Mouse (Mus musculus) NIH3T3 (cell line): ENCODE measurements around the gene Trio.

Experiments
- DNase-seq: peaks from one replicate; pipeline ENCODE4 v3.0.0-alpha.2; 2012; ENCODE audit warnings: low read depth

The Trio gene

GRCm38 (mm10) chr15:27944898-27945297 lies 80.8 kb downstream of the Trio start:
- DNase-seq, result no peak

- peak; percentile 82 for DNase-seq
These were observed 82.0 kb downstream of the Trio start for GRCm38 (mm10) chr15:27943486-27944195.

GRCm38 (mm10) chr15:27942148-27942847 lies 83.3 kb downstream of the Trio start:
- peak; percentile 50 for DNase-seq

- no peak for DNase-seq
These were observed 84.2 kb downstream of the Trio start for GRCm38 (mm10) chr15:27941441-27941840.

- DNase-seq, result no peak
These were observed 84.6 kb downstream of the Trio start for GRCm38 (mm10) chr15:27941020-27941419.

- DNase-seq, result no peak
These were observed 85.6 kb downstream of the Trio start for GRCm38 (mm10) chr15:27940032-27940431.

GRCm38 (mm10) chr15:27938886-27939285 lies 86.8 kb downstream of the Trio start:
- no peak for DNase-seq

- no peak for DNase-seq
These were observed 87.5 kb downstream of the Trio start for GRCm38 (mm10) chr15:27937861-27938833.

GRCm38 (mm10) chr15:27937003-27937860 lies 88.4 kb downstream of the Trio start:
- DNase-seq, result peak; percentile 80

GRCm38 (mm10) chr15:27935772-27936746 lies 89.6 kb downstream of the Trio start:
- DNase-seq, result peak; percentile 80

- DNase-seq, result no peak
These were observed 92.4 kb downstream of the Trio start for GRCm38 (mm10) chr15:27933270-27933669.

- DNase-seq, result no peak
These were observed 93.8 kb downstream of the Trio start for GRCm38 (mm10) chr15:27931891-27932290.

GRCm38 (mm10) chr15:27931459-27931858 lies 94.2 kb downstream of the Trio start:
- no peak for DNase-seq

- no peak for DNase-seq
These were observed 98.0 kb downstream of the Trio start for GRCm38 (mm10) chr15:27927614-27928013.

GRCm38 (mm10) chr15:27926941-27927340 lies 98.7 kb downstream of the Trio start:
- DNase-seq, result no peak

- DNase-seq, result no peak
These were observed 99.2 kb downstream of the Trio start for GRCm38 (mm10) chr15:27926450-27926849.

GRCm38 (mm10) chr15:27925865-27926264 lies 99.8 kb downstream of the Trio start:
- peak; percentile 20 for DNase-seq

GRCm38 (mm10) chr15:27925004-27925635 lies 100.5 kb downstream of the Trio start:
- DNase-seq, result no peak

- DNase-seq, result peak; percentile 66
These were observed 101.7 kb downstream of the Trio start for GRCm38 (mm10) chr15:27923987-27924341.
